Mouse (Mus musculus): ENCODE data around the gene Xaf1.

The Xaf1 gene

GRCm38 (mm10) chr11:72287126-72287525, 14.3 kb upstream of the Xaf1 start:
- TF ChIP-seq GATA4 (IDR thresholded peaks at IDR 0.05; ENCODE audit: insufficient replicate concordance, low read length) = no peak

DNA sequence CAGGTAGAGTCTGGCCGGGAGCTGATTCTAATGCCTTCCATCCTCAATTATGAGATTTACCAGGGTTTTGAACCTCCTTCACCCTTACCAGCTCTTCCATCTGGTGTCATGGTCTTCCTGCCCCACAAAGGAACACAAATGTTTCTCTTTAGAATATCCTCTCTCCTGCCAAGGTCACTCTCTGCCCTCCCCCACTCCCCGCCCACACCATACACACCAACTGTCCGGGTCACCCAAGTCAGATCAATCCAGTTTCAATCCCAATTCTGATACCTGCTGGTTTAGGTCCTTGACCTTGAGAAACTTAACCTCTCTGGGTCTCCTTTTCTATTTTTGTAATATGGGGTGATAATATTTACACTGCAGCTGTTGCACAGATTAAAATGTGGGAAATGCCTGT, 13.9 kb upstream of the Xaf1 start:
- no peak for TF ChIP-seq GATA4 (IDR thresholded peaks at IDR 0.05; ENCODE audit: insufficient replicate concordance, low read length)

- no peak for TF ChIP-seq GATA4 (IDR thresholded peaks at IDR 0.05; ENCODE audit: insufficient replicate concordance, low read length)
Measured at GRCm38 (mm10) chr11:72293116-72293515, 8.3 kb upstream of the Xaf1 start.

DNA sequence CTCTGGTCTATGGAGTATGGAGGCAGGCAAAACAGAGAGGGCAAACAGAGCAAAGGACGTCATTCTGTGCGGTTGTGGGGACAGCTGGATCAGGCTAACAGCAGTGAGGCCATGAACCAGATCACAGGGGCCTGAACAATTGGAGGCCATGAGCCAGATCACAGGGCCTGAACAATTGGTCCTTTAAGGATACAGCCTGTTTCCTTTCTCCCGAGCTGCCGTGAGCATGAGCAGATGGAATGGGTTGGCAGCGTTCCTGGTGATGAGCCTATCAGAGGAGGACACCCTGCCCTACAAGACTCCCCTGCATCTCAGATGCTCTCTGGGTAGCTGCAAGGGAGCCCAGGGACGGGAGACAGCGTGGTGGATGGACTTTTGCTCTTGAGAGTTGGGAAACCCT, 801 bp downstream of the Xaf1 start:
- TF ChIP-seq GATA4 (IDR thresholded peaks at IDR 0.05; ENCODE audit: insufficient replicate concordance, low read length) = no peak

GRCm38 (mm10) chr11:72307461-72307860, 6.0 kb downstream of the Xaf1 start:
- TF ChIP-seq GATA4 (IDR thresholded peaks at IDR 0.05; ENCODE audit: insufficient replicate concordance, low read length) = no peak

DNA sequence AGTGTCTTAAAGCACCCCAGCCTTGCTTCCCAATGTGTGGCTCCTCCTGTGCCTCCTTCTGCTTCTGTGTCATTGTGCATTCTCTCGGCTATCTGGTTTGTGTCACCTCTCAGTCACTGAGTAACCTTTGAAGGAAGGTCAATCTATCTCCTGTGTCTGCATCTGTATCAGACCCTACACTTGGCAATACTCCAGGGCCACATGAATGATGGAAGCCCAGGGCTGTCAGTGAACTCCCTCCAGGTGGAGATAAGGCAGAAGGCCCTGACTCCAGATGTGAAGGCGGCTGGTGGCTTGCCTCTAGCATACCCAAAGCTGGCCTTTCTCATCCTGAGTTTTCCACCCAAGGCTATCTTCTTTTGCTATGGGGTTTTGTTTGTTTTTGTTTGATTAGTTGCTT, 7.6 kb downstream of the Xaf1 start:
- TF ChIP-seq GATA4 (IDR thresholded peaks at IDR 0.05; ENCODE audit: insufficient replicate concordance, low read length) = no peak

GRCm38 (mm10) chr11:72310491-72310890, 9.1 kb downstream of the Xaf1 start:
- no peak for TF ChIP-seq GATA4 (IDR thresholded peaks at IDR 0.05; ENCODE audit: insufficient replicate concordance, low read length)

GRCm38 (mm10) chr11:72311355-72312001, 10.0 kb downstream of the Xaf1 start:
- no peak for TF ChIP-seq GATA4 (IDR thresholded peaks at IDR 0.05; ENCODE audit: insufficient replicate concordance, low read length)

DNA sequence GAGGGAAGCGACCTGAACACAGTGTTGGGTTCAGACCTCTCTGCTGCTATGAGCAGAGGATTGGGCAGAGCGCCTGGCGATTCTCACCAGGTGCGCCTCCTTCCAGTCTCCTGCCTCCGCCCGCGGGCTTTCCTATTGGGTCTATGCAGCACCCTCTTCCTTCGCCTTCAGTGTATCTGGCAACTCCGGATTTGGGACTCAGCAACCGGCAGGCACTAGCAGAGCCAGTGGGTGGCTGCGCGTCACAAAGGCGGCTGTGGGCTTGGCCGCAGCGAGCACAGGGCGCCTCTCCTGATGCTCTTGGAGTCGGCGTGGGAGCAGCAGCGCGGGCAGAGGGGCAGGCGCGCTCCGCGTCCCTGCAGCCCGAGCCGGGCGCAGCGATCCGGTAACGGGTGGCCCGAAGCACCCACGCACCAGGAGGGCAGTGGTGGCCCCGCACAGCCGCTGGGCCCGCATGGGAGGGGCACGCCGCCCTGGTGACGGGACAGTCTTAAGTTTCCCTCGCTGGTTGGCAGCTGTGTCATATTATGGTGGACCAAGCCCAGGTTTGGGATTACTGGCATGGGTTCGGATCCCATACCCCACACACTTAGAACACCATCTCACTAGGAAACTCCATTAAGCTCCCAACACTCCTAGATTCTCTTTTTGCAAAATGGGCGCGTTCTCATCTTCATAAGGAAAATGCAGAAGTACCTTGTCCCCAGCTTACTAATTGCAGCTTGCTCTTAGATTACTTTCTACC, 12.9 kb downstream of the Xaf1 start, which contains the start of gene Fbxo39:
Gene Fbxo39, plus strand, starts transcription at position 294 of the 745 bp plus-strand sequence.
- TF ChIP-seq GATA4 (IDR thresholded peaks at IDR 0.05; ENCODE audit: insufficient replicate concordance, low read length) = no peak

DNA sequence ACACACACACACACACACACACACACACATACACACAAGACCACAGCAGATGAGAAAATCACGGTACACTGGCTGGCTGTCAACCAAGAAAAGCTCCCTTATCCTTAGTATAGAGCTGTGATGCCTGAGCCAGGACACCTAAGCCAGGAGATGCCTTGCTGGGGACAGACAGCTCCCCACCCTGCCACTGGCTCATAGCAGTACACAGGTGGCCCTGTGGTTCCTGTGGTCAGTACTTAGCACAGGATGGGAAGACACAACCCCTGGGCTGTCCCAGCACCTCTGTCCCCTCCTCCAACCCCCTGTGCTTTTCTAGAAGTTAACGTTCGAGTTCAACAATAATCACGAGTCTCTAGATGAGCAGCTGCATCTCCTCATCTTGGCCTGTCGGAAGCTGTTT, 16.6 kb downstream of the Xaf1 start:
- no peak for TF ChIP-seq GATA4 (IDR thresholded peaks at IDR 0.05; ENCODE audit: insufficient replicate concordance, low read length)

DNA sequence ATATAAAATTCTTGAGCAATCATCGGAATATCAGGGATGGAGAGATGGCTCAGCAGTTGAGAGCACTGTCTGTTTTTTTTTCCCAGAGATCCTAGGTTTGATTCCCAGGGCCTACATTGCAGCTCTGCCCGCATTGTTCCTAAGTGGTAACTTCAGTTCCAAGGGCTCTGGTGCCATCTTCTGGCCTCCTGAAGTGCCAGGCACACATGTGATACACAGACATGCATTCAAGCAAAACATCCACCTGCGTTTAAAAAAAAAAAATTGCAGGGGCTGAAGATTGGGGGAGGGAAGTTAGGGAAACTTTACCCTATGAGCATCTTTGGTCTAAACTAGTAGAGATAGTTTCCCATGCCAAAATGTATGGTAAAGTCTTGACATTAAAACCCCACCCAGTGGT, 23.0 kb downstream of the Xaf1 start:
- TF ChIP-seq GATA4 (IDR thresholded peaks at IDR 0.05; ENCODE audit: insufficient replicate concordance, low read length) = no peak

GRCm38 (mm10) chr11:72325701-72326100, 24.3 kb downstream of the Xaf1 start:
- no peak for TF ChIP-seq GATA4 (IDR thresholded peaks at IDR 0.05; ENCODE audit: insufficient replicate concordance, low read length)

- TF ChIP-seq GATA4 (IDR thresholded peaks at IDR 0.05; ENCODE audit: insufficient replicate concordance, low read length) = no peak
Measured at GRCm38 (mm10) chr11:72332951-72333667, 31.7 kb downstream of the Xaf1 start.

- no peak for TF ChIP-seq GATA4 (IDR thresholded peaks at IDR 0.05; ENCODE audit: insufficient replicate concordance, low read length)
Measured at GRCm38 (mm10) chr11:72334653-72335052, 33.2 kb downstream of the Xaf1 start.

- TF ChIP-seq GATA4 (IDR thresholded peaks at IDR 0.05; ENCODE audit: insufficient replicate concordance, low read length) = no peak
Measured at GRCm38 (mm10) chr11:72336726-72337125, 35.3 kb downstream of the Xaf1 start.

DNA sequence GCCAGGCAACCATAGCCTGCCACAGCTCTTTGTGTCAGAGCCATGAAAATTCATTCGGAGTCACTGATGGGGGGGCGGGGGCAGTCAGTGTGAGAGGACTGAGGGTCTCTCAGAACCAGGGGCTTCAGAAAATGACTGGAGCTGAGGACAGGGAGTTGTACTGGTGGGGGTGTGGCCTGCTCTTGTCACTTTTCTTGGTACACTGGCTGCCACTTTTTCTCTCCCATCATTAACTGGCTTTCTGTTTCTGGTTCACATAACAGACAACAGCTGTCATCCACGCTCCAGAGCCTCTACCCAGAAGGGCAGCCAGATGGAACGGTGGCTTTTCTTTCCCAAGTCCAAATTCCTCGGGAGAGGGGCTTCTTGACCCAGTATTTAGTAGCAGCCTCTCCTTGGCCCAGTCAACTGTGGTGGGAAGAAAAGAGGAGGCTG, 37.0 kb downstream of the Xaf1 start:
- no peak for TF ChIP-seq GATA4 (IDR thresholded peaks at IDR 0.05; ENCODE audit: insufficient replicate concordance, low read length)

All from liver, adult (tissue).